Mouse (Mus musculus) ES-E14 (cell line): Measurements from ENCODE around the gene Tnfrsf26. TPM values are rescaled to one million over a fixed set of nuclear protein-coding genes. Genes with fewer than 3 reads are reported as not detected.

ENCODE experiments used
- DNase-seq: peaks from one replicate; pipeline ENCODE4 v3.0.0-alpha.2; 2013; ENCODE audit warnings: low read depth, low spot score
- H3K27ac ChIP-seq: 2 replicates; pipeline ENCODE4 v1.5.1; 2012; ENCODE audit warnings: low read depth, mild to moderate bottlenecking, low read length, moderate library complexity, mixed read lengths; ENCODE audit not compliant: poor library complexity, insufficient read depth, severe bottlenecking
- H3K36me3 ChIP-seq: 2 replicates; pipeline ENCODE4 v1.6.1; 2012; ENCODE audit warnings: mild to moderate bottlenecking, low read length, moderate library complexity, mixed read lengths; ENCODE audit not compliant: control insufficient read depth, poor library complexity, insufficient read depth, severe bottlenecking
- H3K4me1 ChIP-seq, 2 experiments: fragments of 150-350 bp in 1 of 2; sonication (generic) in 1 of 2; 2 replicates each; pipeline ENCODE4 v1.6.1; 2012; ENCODE audit warnings: low read length in 2 of 2, mild to moderate bottlenecking in 1 of 2, mixed read lengths in 1 of 2; ENCODE audit not compliant: control insufficient read depth in 2 of 2, insufficient read depth in 2 of 2, poor library complexity in 1 of 2
- H3K4me3 ChIP-seq, 2 experiments: fragments of 150-350 bp in 1 of 2; sonication (generic) in 1 of 2; 2 replicates each; pipeline ENCODE4 v1.5.1; 2012; ENCODE audit warnings: low read length in 2 of 2, low read depth in 1 of 2, mild to moderate bottlenecking in 1 of 2, mixed read lengths in 1 of 2; ENCODE audit not compliant: insufficient read depth in 1 of 2, poor library complexity in 1 of 2, severe bottlenecking in 1 of 2
- H3K9ac ChIP-seq: 2 replicates; pipeline ENCODE4 v1.6.1; 2012; ENCODE audit warnings: low read depth, mild to moderate bottlenecking, low read length, mixed read lengths; ENCODE audit not compliant: poor library complexity, insufficient read depth, severe bottlenecking
- H3K9me3 ChIP-seq: fragments of 150-350 bp; sonication (generic); 2 replicates; pipeline ENCODE4 v1.6.1; 2012; ENCODE audit warnings: low read depth, mild to moderate bottlenecking, low read length; ENCODE audit not compliant: control insufficient read depth, insufficient read depth
- CHD2 ChIP-seq: IDR thresholded peaks from 2 replicates; pipeline ENCODE4 v1.6.1; 2014; ENCODE audit warnings: mild to moderate bottlenecking, low read depth, low read length, inconsistent platforms
- HCFC1 ChIP-seq: IDR thresholded peaks from 2 replicates; pipeline ENCODE4 v1.6.1; 2012; ENCODE audit warnings: low read length, inconsistent platforms, borderline replicate concordance; ENCODE audit not compliant: insufficient read depth
- MAFK ChIP-seq: IDR thresholded peaks from 2 replicates; pipeline ENCODE4 v1.6.1; 2014; ENCODE audit warnings: mild to moderate bottlenecking, low read depth, low read length, inconsistent platforms; ENCODE audit not compliant: insufficient read depth
- ZC3H11A ChIP-seq: IDR thresholded peaks from 2 replicates; pipeline ENCODE4 v1.6.1; 2012; ENCODE audit warnings: low read depth, mild to moderate bottlenecking, inconsistent platforms, low read length, borderline replicate concordance
- ZNF384 ChIP-seq: IDR thresholded peaks from 2 replicates; pipeline ENCODE4 v1.6.1; 2012; ENCODE audit warnings: low read depth, low read length, inconsistent platforms
- in situ Hi-C, 2 experiments: fragments of 600-800 bp; cut with MboI; formaldehyde crosslinking; loops; one replicate each; pipeline ENCODE4 v1.15.1; 2025; ENCODE audit warnings: low sequenced_read_pairs in 2 of 2, inconsistent platforms in 1 of 2; ENCODE audit not compliant: unreplicated experiment in 2 of 2
- total RNA-seq: library from RNA; depleted of rRNA; stranded (reverse); fragments of 300-350 nt; gene quantifications from 2 replicates; pipeline ENCODE4 v1.2.3, GENCODE M21; 2012

Tnfrsf26 gene
- total RNA-seq, 1 experiment, result 0.18 TPM

- H3K9me3 ChIP-seq, result no peaks in the 10 kb centered on the region
- H3K9ac ChIP-seq, result no peak overlapping the region
- in situ Hi-C loops, result loop anchor here in 1 of 2 experiments (5.0 to 10.0 kb wide), 2 partner anchors 78 to 140 kb away; partner anchors contain the start of gene Osbpl5
- no peaks in the 10 kb centered on the region for H3K4me1 ChIP-seq
- DNase-seq, result no peak
- TF ChIP-seq ZNF384, result no peak
- TF ChIP-seq ZC3H11A, result no peak
- TF ChIP-seq CHD2, result no peak
- no peak for TF ChIP-seq MAFK
- no peak for TF ChIP-seq HCFC1
- no peak overlapping the region for H3K27ac ChIP-seq
- no peaks in the 10 kb centered on the region for H3K36me3 ChIP-seq
- H3K4me3 ChIP-seq, result no peak overlapping the region
Observed at GRCm38 (mm10) chr7:143614404-143615135, 14.0 kb downstream of the Tnfrsf26 start.

GRCm38 (mm10) chr7:143612215-143612614 lies 16.3 kb downstream of the Tnfrsf26 start:
- Histone ChIP-seq H3K4me3 (no peak overlapping the region), H3K4me1 (no peaks in the 10 kb centered on the region), H3K36me3 (no peaks in the 10 kb centered on the region), H3K27ac (no peak overlapping the region), H3K9me3 (no peaks in the 10 kb centered on the region), H3K9ac (no peak overlapping the region)
- peak; percentile 43 for DNase-seq
- TF ChIP-seq MAFK (no peak), ZNF384 (no peak), ZC3H11A (peak; percentile 37; the same call in 1 of the 2 replicates)
- in situ Hi-C loops, result loop anchor here in 1 of 2 experiments (10.0 kb wide), 1 partner anchor 143 kb away; the partner anchor contains the start of gene Osbpl5

- in situ Hi-C loops, result loop anchor here in 1 of 2 experiments (10.0 kb wide), 1 partner anchor 89 kb away; no protein-coding TSS in a partner anchor
- Histone ChIP-seq H3K9me3 (no peaks in the 10 kb centered on the region), H3K4me3 (no peak overlapping the region), H3K9ac (no peak overlapping the region), H3K36me3 (no peaks in the 10 kb centered on the region), H3K27ac (no peak overlapping the region), H3K4me1 (peaks cover 0 to 4% of the 10 kb centered on the region in 2 experiments; a peak in 2 of 4 replicates)
- no peak for DNase-seq
- no peak for TF ChIP-seq MAFK
- no peak for TF ChIP-seq CHD2
- TF ChIP-seq HCFC1, result no peak
- TF ChIP-seq ZC3H11A, result no peak
- TF ChIP-seq ZNF384, result no peak
Observed at GRCm38 (mm10) chr7:143605321-143605720, 23.2 kb downstream of the Tnfrsf26 start.

GRCm38 (mm10) chr7:143604889-143605288 lies 23.6 kb downstream of the Tnfrsf26 start:
- Histone ChIP-seq H3K36me3 (no peaks in the 10 kb centered on the region), H3K4me1 (peaks cover 0 to 4% of the 10 kb centered on the region in 2 experiments; a peak in 2 of 4 replicates), H3K9me3 (no peaks in the 10 kb centered on the region), H3K9ac (no peak overlapping the region), H3K4me3 (no peak overlapping the region), H3K27ac (no peak overlapping the region)
- in situ Hi-C loops, result loop anchor here in 1 of 2 experiments (10.0 kb wide), 1 partner anchor 90 kb away; no protein-coding TSS in a partner anchor
- TF ChIP-seq ZC3H11A, result no peak
- TF ChIP-seq CHD2, result no peak
- no peak for TF ChIP-seq MAFK
- no peak for TF ChIP-seq ZNF384
- no peak for TF ChIP-seq HCFC1
- no peak for DNase-seq

- Histone ChIP-seq H3K9ac (no peak overlapping the region), H3K4me1 (peaks cover 4 to 8% of the 10 kb centered on the region in 2 experiments; a peak in 3 of 4 replicates), H3K36me3 (peaks cover 11% of the 10 kb centered on the region), H3K4me3 (no peak overlapping the region), H3K27ac (no peak overlapping the region), H3K9me3 (no peaks in the 10 kb centered on the region)
- in situ Hi-C loops, result loop anchor here in 1 of 2 experiments (10.0 kb wide), 1 partner anchor 93 kb away; no protein-coding TSS in a partner anchor
- TF ChIP-seq HCFC1 (no peak), CHD2 (no peak), ZC3H11A (no peak), MAFK (no peak), ZNF384 (no peak)
- no peak for DNase-seq
Observed at GRCm38 (mm10) chr7:143601705-143602104, 26.8 kb downstream of the Tnfrsf26 start.
